Mouse (Mus musculus) embryonic facial prominence, embryonic 10.5 days (tissue): ENCODE results near the gene Dcp1a. TPM values are rescaled to one million over a fixed set of nuclear protein-coding genes. Genes with fewer than 3 reads are reported as not detected.
A peak's percentile ranks its signal among the peaks of the same experiment; 100 is the strongest.

Experiments
- DNase-seq: peaks from one replicate; pipeline ENCODE4 v3.0.0-alpha.2; 2017; ENCODE audit warnings: low spot score
- H3K27ac ChIP-seq: fragments of 300-500 bp; sonication (generic); replicated peaks from 2 replicates; pipeline ENCODE4 v1.5.1; 2016; ENCODE audit warnings: mild to moderate bottlenecking
- H3K27me3 ChIP-seq: fragments of 300-500 bp; sonication (generic); replicated peaks from 2 replicates; pipeline ENCODE4 v1.6.1; 2016; ENCODE audit warnings: low read depth, mild to moderate bottlenecking; ENCODE audit not compliant: poor library complexity, severe bottlenecking
- H3K36me3 ChIP-seq: fragments of 300-500 bp; sonication (generic); replicated peaks from 2 replicates; pipeline ENCODE4 v1.6.1; 2016; ENCODE audit warnings: mild to moderate bottlenecking, moderate library complexity
- H3K4me1 ChIP-seq: fragments of 300-500 bp; sonication (generic); 2 replicates; pipeline ENCODE4 v1.6.1; 2016
- H3K4me3 ChIP-seq: fragments of 300-500 bp; sonication (generic); 2 replicates; pipeline ENCODE4 v1.5.1; 2016; ENCODE audit warnings: mild to moderate bottlenecking, moderate library complexity
- H3K9me3 ChIP-seq: fragments of 300-500 bp; sonication (generic); 2 replicates; pipeline ENCODE4 v1.6.1; 2016; ENCODE audit warnings: mild to moderate bottlenecking
- WGBS: fragments of 180-500 bp; shearing (Covaris S2); methylation state at CpG from one replicate; pipeline ENCODE4 v1.1.7; 2016; 5-methylcytosine and 5-hydroxymethylcytosine counted together
- polyA plus RNA-seq: library from polyadenylated mRNA; unstranded; fragments of >200 nt; fragmentation: Nextera tagmentation; extraction: Ambion mirVana; gene quantifications from 2 replicates; pipeline ENCODE4 v1.2.1, GENCODE M21; 2016

The Dcp1a gene
- polyA plus RNA-seq, 1 experiment from 2014 or later: 39.6 TPM

- Histone ChIP-seq H3K9me3 (no peaks in the 10 kb centered on the region), H3K27ac (no peak overlapping the region), H3K4me3 (no peak overlapping the region), H3K27me3 (no peaks in the 10 kb centered on the region), H3K36me3 (no peaks in the 10 kb centered on the region), H3K4me1 (peaks cover 6% of the 10 kb centered on the region; the same call in 1 of the 2 replicates)
- WGBS: 64% methylated on average over 5 of the region's 5 CpGs
- peak; percentile 21 for DNase-seq
Measured at GRCm38 (mm10) chr14:30473605-30474004, 5.7 kb upstream of the Dcp1a start.

GRCm38 (mm10) chr14:30474416-30474815, 4.9 kb upstream of the Dcp1a start:
- Histone ChIP-seq H3K4me3 (no peak overlapping the region), H3K4me1 (peaks cover 4% of the 10 kb centered on the region; the same call in 1 of the 2 replicates), H3K27ac (no peak overlapping the region), H3K27me3 (no peaks in the 10 kb centered on the region), H3K36me3 (no peaks in the 10 kb centered on the region), H3K9me3 (no peaks in the 10 kb centered on the region)
- 88% methylated on average over 6 of the region's 6 CpGs for WGBS
- DNase-seq: no peak

DNA sequence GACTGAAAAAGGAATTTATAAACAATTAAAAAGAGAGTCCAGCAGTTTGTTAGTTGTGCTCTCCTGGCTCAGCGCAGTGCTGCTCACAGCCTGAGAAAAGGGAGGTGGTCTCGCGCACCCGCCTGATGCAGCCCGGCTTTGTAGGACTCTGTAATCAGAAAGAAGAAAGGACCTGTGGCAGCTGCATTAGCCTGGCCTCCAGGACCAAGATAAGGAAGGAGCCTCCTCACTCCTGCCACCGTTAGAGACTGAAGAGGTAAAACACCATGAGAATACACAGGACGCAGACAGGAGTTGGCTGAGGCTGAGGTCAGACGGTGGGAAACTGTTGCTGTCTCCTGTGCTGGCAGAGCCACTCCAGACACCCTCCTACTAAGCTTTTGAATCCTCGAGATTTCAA, 12.0 kb downstream of the Dcp1a start, which contains the start of gene Cacna1d:
Cacna1d (minus strand) TSS at position 114 of the 400 bp plus-strand sequence.
- Histone ChIP-seq H3K27ac (no peak within 1 kb of the TSS), H3K36me3 (peaks cover 97% of the 10 kb centered on the region)
- 90% methylated on average over 9 of the region's 9 CpGs for WGBS

DNA sequence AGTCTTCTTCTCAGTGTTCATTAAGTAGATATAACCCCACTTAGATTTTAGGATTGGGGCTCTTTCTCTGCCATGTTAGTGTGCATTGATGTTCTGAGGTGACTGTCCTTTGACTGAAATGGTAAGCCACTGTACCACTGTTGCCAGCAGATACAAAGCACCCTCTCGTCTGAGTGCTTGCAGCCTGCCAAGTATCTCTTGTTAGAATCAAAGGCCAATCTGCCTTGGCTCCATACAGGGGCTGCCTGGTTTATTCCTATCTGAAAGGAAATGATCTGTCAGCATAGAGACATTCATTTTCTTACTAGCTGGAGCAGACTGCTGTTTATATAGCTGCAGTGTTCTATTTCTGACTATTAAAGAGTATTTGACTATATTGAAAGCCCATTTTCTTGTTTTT, 13.9 kb downstream of the Dcp1a start:
- Histone ChIP-seq H3K4me3 (no peak overlapping the region), H3K27ac (no peak overlapping the region), H3K27me3 (no peaks in the 10 kb centered on the region), H3K36me3 (peaks cover 97% of the 10 kb centered on the region), H3K4me1 (no peaks in the 10 kb centered on the region), H3K9me3 (no peaks in the 10 kb centered on the region)
- no peak for DNase-seq
- whole genome bisulfite sequencing: 93% methylated on average over 1 of the region's 1 CpGs

More for the DNA sequence above, 12.0 kb downstream of the Dcp1a start, which contains the start of gene Cacna1d:
- Histone ChIP-seq H3K4me3 (no peak within 1 kb of the TSS), H3K9me3 (no peaks in the 10 kb centered on the region), H3K4me1 (no peaks in the 10 kb centered on the region), H3K27me3 (no peaks in the 10 kb centered on the region)
- no peak for DNase-seq

GRCm38 (mm10) chr14:30494998-30495397, 15.7 kb downstream of the Dcp1a start:
- H3K27me3 ChIP-seq: no peaks in the 10 kb centered on the region
- H3K36me3 ChIP-seq: peaks cover 100% of the 10 kb centered on the region
- DNase-seq: no peak
- H3K9me3 ChIP-seq: no peaks in the 10 kb centered on the region
- H3K4me3 ChIP-seq: no peak overlapping the region
- H3K4me1 ChIP-seq: no peaks in the 10 kb centered on the region
- WGBS: 81% methylated on average over 6 of the region's 6 CpGs
- no peak overlapping the region for H3K27ac ChIP-seq

DNA sequence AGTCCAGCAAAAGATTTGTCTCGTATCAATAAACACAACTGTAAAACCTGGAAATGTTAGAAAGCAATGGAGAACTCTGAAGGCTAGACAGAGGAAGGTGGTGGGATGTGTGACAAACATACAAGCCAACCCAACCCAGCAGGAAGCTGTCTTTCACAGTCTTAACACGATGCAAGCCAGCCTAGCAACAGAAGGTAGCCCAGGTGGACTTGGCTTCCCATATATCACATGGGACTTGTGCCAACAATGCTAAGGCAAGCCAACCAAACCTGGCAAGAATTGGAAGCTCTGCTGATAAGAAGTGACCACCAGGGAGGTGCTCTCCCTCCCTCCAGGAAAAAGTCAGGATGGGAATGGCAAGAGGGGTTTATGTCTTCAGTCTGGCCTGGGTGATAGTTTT, 18.9 kb downstream of the Dcp1a start:
- Histone ChIP-seq H3K4me1 (no peaks in the 10 kb centered on the region), H3K4me3 (no peak overlapping the region), H3K27me3 (no peaks in the 10 kb centered on the region), H3K27ac (no peak overlapping the region), H3K9me3 (no peaks in the 10 kb centered on the region), H3K36me3 (peaks cover 98% of the 10 kb centered on the region)
- WGBS: 95% methylated on average over 2 of the region's 2 CpGs
- no peak for DNase-seq

DNA sequence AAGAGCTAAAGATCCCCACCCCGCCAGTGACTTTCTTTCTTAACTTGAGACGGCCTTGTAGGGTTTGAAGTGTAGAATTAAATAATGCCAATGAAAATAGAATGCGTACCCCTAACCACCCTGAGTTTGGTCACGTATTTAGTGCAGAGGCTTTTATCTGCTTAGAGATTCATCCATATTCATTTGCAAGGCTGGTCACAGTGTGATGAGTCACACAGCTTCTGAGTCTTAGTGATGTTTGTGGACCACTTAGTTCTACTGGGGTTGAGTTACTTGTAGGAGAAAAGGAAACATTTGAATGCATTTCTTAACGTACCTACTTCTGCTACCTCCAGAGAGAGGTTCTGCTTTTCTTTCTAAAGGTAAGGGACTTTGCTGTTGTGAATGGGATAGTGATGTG, 25.7 kb downstream of the Dcp1a start:
- DNase-seq: no peak
- WGBS: 94% methylated on average over 5 of the region's 5 CpGs
- H3K4me1 ChIP-seq: no peaks in the 10 kb centered on the region
- no peak overlapping the region for H3K4me3 ChIP-seq
- no peak overlapping the region for H3K27ac ChIP-seq
- no peaks in the 10 kb centered on the region for H3K9me3 ChIP-seq
- H3K27me3 ChIP-seq: no peaks in the 10 kb centered on the region
- peaks cover 98% of the 10 kb centered on the region for H3K36me3 ChIP-seq

DNA sequence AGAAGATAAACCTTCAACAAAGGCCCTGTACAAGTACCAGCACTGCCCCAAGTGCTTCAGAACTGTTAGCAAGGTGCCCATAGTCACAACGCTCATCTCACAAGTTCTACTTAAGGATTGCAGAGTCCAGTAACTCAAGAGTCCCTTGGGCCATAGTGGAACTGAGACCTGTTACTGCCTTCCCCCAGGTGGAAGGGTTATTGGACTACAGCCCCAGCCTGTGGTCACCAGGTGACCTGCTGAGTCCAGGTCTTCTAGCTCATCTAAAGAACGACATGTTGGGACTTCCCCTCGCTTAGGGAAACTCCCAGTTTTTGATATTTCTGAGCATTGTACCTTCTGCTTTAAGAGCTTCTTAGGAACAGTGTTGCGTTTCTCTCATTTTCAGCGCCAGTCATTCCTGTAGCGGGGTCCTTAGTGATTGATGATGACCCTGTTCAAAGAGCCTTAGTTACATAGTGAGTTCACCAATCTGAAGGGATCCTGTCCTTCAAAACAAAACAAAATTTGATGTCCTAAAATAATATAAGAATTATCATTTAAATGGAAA, 31.0 kb downstream of the Dcp1a start:
- no peaks in the 10 kb centered on the region for H3K27me3 ChIP-seq
- no peaks in the 10 kb centered on the region for H3K4me1 ChIP-seq
- peaks cover 97% of the 10 kb centered on the region for H3K36me3 ChIP-seq
- no peak overlapping the region for H3K4me3 ChIP-seq
- no peaks in the 10 kb centered on the region for H3K9me3 ChIP-seq
- WGBS: 94% methylated on average over 6 of the region's 6 CpGs
- no peak for DNase-seq
- H3K27ac ChIP-seq: no peak overlapping the region

DNA sequence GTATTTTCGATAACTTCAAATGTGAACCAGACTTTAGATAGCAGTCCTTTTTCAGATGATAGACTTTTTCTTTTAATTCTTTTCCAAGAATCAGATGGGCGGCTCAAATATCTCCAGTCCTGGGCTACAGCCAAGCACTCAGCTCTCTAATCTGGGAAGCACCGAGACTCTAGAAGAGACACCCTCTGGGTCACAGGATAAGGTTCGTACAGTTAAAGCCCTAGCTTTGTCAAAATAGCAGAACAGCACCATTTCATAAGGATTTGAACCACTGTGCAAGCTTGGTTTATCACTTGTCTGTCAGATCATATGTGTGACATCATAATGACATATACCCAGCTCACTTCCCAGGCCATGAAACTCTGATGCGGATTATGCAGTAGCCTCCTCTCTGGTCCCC, 33.6 kb downstream of the Dcp1a start:
- no peaks in the 10 kb centered on the region for H3K4me1 ChIP-seq
- H3K36me3 ChIP-seq: peaks cover 94% of the 10 kb centered on the region
- WGBS: 94% methylated on average over 5 of the region's 5 CpGs
- no peak overlapping the region for H3K4me3 ChIP-seq
- H3K9me3 ChIP-seq: no peaks in the 10 kb centered on the region
- H3K27me3 ChIP-seq: no peaks in the 10 kb centered on the region
- H3K27ac ChIP-seq: no peak overlapping the region
- no peak for DNase-seq

DNA sequence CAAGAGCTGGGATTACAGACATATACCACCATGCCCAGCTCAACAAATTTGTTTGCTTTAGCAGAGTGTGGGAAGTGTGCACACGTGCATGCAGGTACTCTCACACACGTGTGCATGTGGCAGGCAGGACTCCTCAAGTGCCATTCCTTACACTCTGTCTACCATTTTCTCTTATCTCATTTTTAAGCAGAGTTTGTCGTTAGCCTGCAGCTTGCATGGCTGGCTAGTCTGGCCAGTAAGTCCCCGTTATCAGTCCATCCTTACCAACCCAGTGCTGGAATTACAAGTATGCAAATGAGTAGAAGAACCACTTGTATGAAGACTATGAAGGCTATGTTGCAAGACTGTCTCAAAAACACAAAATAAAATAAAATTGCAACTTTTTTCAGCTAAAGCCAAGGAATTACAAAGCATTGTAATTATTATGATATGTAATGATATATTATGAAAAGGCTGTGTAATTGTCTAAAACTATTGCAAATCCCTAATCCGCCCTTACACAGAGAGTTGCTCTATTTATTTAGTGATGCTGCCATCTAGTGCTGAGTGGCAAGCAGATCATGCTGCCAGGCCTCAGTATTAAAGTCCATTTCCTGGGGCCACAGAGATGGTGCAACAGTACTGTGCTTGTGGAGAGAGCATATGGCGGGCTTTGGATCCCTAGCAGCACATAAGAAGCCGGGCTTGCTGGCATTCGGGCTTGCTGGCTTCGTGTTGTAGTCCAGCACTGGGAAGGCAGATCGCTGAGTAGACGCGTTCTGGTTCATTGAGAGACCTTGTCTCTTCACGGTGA, 36.8 kb downstream of the Dcp1a start:
- Histone ChIP-seq H3K36me3 (peaks cover 96% of the 10 kb centered on the region), H3K9me3 (no peaks in the 10 kb centered on the region), H3K27me3 (no peaks in the 10 kb centered on the region), H3K27ac (no peak overlapping the region), H3K4me1 (no peaks in the 10 kb centered on the region), H3K4me3 (no peak overlapping the region)
- DNase-seq: no peak
- WGBS: 90% methylated on average over 13 of the region's 13 CpGs

- H3K27me3 ChIP-seq: no peaks in the 10 kb centered on the region
- DNase-seq: no peak
- H3K36me3 ChIP-seq: peaks cover 97% of the 10 kb centered on the region
- WGBS: 95% methylated on average over 5 of the region's 5 CpGs
- no peak overlapping the region for H3K4me3 ChIP-seq
- H3K27ac ChIP-seq: no peak overlapping the region
- H3K9me3 ChIP-seq: no peaks in the 10 kb centered on the region
- no peaks in the 10 kb centered on the region for H3K4me1 ChIP-seq
Measured at GRCm38 (mm10) chr14:30519323-30519722, 40.0 kb downstream of the Dcp1a start.

- Histone ChIP-seq H3K27me3 (no peaks in the 10 kb centered on the region), H3K36me3 (peaks cover 98% of the 10 kb centered on the region), H3K4me3 (no peak overlapping the region), H3K4me1 (no peaks in the 10 kb centered on the region), H3K9me3 (no peaks in the 10 kb centered on the region), H3K27ac (no peak overlapping the region)
- WGBS: 73% methylated on average over 6 of the region's 6 CpGs
- no peak for DNase-seq
Measured at GRCm38 (mm10) chr14:30523356-30523755, 44.0 kb downstream of the Dcp1a start.

DNA sequence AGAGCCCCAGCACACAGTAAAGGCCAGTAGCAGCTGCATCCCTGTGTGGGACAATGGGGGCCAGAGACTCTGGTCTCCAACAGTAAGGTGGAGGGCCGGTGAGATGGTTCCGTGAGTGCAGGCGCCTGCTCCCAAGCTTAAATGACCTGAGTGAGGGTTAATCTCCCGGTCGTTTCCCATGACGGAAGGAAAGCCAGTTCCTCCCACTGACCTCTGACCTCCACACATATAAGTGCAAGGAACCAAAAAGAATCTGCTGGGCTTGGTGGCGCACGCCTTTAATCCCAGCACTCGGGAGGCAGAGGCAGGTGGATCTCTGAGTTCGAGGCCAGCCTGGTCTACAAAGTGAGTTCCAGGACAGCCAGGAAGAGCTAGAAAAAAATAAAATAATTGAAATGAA, 49.1 kb downstream of the Dcp1a start:
- Histone ChIP-seq H3K4me3 (no peak overlapping the region), H3K36me3 (peaks cover 64% of the 10 kb centered on the region), H3K9me3 (no peaks in the 10 kb centered on the region), H3K27ac (no peak overlapping the region), H3K27me3 (no peaks in the 10 kb centered on the region), H3K4me1 (no peaks in the 10 kb centered on the region)
- DNase-seq: no peak
- 86% methylated on average over 10 of the region's 10 CpGs for WGBS
